Mouse (Mus musculus): ENCODE results near the gene Atp5k. TPM values are rescaled to one million over a fixed set of nuclear protein-coding genes. Genes with fewer than 3 reads are reported as not detected.
A peak's percentile ranks its signal among the peaks of the same experiment; 100 is the strongest.

Atp5k gene
- polyA plus RNA-seq, 1 experiment, result 323 TPM

- Histone ChIP-seq H3K4me1 (ENCODE audit: control insufficient read depth, insufficient read depth, low read length) (peaks cover 6% of the 10 kb centered on the region), H3K4me3 (ENCODE audit: insufficient read depth, low read length) (peak within 1 kb of the TSS; percentile 65), H3K27ac (ENCODE audit: insufficient read depth, low read length) (no peak within 1 kb of the TSS)
- no peak for TF ChIP-seq CTCF (IDR thresholded peaks at IDR 0.05; ENCODE audit: extremely low read depth, insufficient read depth, low read length)
- TF ChIP-seq POLR2A (IDR thresholded peaks at IDR 0.05; ENCODE audit: extremely low read depth, insufficient read depth, low read length), result peak; percentile 52; the same call in 1 of the 2 replicates
Measured at GRCm38 (mm10) chr5:108461082-108462065, 27.1 kb upstream of the Atp5k start, which contains the start of gene Pcgf3. Gene Pcgf3 (plus strand): TSS chr5:108461232.

- no peak overlapping the region for H3K27ac ChIP-seq (ENCODE audit: insufficient read depth, low read length)
- H3K4me1 ChIP-seq (ENCODE audit: control insufficient read depth, insufficient read depth, low read length), result peaks cover 6% of the 10 kb centered on the region
- H3K4me3 ChIP-seq (ENCODE audit: insufficient read depth, low read length), result peak overlapping the region; percentile 65
- no peak for TF ChIP-seq POLR2A (IDR thresholded peaks at IDR 0.05; ENCODE audit: extremely low read depth, insufficient read depth, low read length)
- no peak for TF ChIP-seq CTCF (IDR thresholded peaks at IDR 0.05; ENCODE audit: extremely low read depth, insufficient read depth, low read length)
Measured at GRCm38 (mm10) chr5:108460461-108460860, 26.2 kb upstream of the Atp5k start.

- peaks cover 6% of the 10 kb centered on the region for H3K4me1 ChIP-seq (ENCODE audit: control insufficient read depth, insufficient read depth, low read length)
- no peak overlapping the region for H3K4me3 ChIP-seq (ENCODE audit: insufficient read depth, low read length)
- no peak overlapping the region for H3K27ac ChIP-seq (ENCODE audit: insufficient read depth, low read length)
- TF ChIP-seq POLR2A (IDR thresholded peaks at IDR 0.05; ENCODE audit: extremely low read depth, insufficient read depth, low read length), result no peak
- no peak for TF ChIP-seq CTCF (IDR thresholded peaks at IDR 0.05; ENCODE audit: extremely low read depth, insufficient read depth, low read length)
Measured at GRCm38 (mm10) chr5:108458706-108459105, 24.5 kb upstream of the Atp5k start.

GRCm38 (mm10) chr5:108454094-108454493 lies 19.8 kb upstream of the Atp5k start:
- TF ChIP-seq POLR2A (IDR thresholded peaks at IDR 0.05; ENCODE audit: extremely low read depth, insufficient read depth, low read length), result no peak
- no peak for TF ChIP-seq CTCF (IDR thresholded peaks at IDR 0.05; ENCODE audit: extremely low read depth, insufficient read depth, low read length)
- no peak overlapping the region for H3K27ac ChIP-seq (ENCODE audit: insufficient read depth, low read length)
- H3K4me1 ChIP-seq (ENCODE audit: control insufficient read depth, insufficient read depth, low read length), result no peaks in the 10 kb centered on the region
- H3K4me3 ChIP-seq (ENCODE audit: insufficient read depth, low read length), result no peak overlapping the region

- Histone ChIP-seq H3K4me3 (ENCODE audit: insufficient read depth, low read length) (no peak overlapping the region), H3K4me1 (ENCODE audit: control insufficient read depth, insufficient read depth, low read length) (no peaks in the 10 kb centered on the region), H3K27ac (ENCODE audit: insufficient read depth, low read length) (no peak overlapping the region)
- no peak for TF ChIP-seq CTCF (IDR thresholded peaks at IDR 0.05; ENCODE audit: extremely low read depth, insufficient read depth, low read length)
- no peak for TF ChIP-seq POLR2A (IDR thresholded peaks at IDR 0.05; ENCODE audit: extremely low read depth, insufficient read depth, low read length)
Measured at GRCm38 (mm10) chr5:108452422-108452821, 18.2 kb upstream of the Atp5k start.

GRCm38 (mm10) chr5:108451611-108452010 lies 17.4 kb upstream of the Atp5k start:
- Histone ChIP-seq H3K4me3 (ENCODE audit: insufficient read depth, low read length) (no peak overlapping the region), H3K4me1 (ENCODE audit: control insufficient read depth, insufficient read depth, low read length) (no peaks in the 10 kb centered on the region), H3K27ac (ENCODE audit: insufficient read depth, low read length) (no peak overlapping the region)
- no peak for TF ChIP-seq CTCF (IDR thresholded peaks at IDR 0.05; ENCODE audit: extremely low read depth, insufficient read depth, low read length)
- TF ChIP-seq POLR2A (IDR thresholded peaks at IDR 0.05; ENCODE audit: extremely low read depth, insufficient read depth, low read length), result no peak

GRCm38 (mm10) chr5:108450837-108451540 lies 16.7 kb upstream of the Atp5k start:
- no peak overlapping the region for H3K27ac ChIP-seq (ENCODE audit: insufficient read depth, low read length)
- H3K4me1 ChIP-seq (ENCODE audit: control insufficient read depth, insufficient read depth, low read length), result no peaks in the 10 kb centered on the region
- no peak overlapping the region for H3K4me3 ChIP-seq (ENCODE audit: insufficient read depth, low read length)
- TF ChIP-seq CTCF (IDR thresholded peaks at IDR 0.05; ENCODE audit: extremely low read depth, insufficient read depth, low read length), result no peak

- Histone ChIP-seq H3K27ac (ENCODE audit: insufficient read depth, low read length) (no peak within 1 kb of the TSS), H3K4me3 (ENCODE audit: insufficient read depth, low read length) (peak within 1 kb of the TSS; percentile 16; the same call in 1 of the 2 replicates), H3K4me1 (ENCODE audit: control insufficient read depth, insufficient read depth, low read length) (no peaks in the 10 kb centered on the region)
- TF ChIP-seq CTCF (IDR thresholded peaks at IDR 0.05; ENCODE audit: extremely low read depth, insufficient read depth, low read length), result no peak
- TF ChIP-seq POLR2A (IDR thresholded peaks at IDR 0.05; ENCODE audit: extremely low read depth, insufficient read depth, low read length), result no peak
Measured at GRCm38 (mm10) chr5:108448785-108449668, 14.8 kb upstream of the Atp5k start, which contains the start of gene Mfsd7a. Gene Mfsd7a (minus strand): TSS chr5:108448891.

- no peak overlapping the region for H3K27ac ChIP-seq (ENCODE audit: insufficient read depth, low read length)
- TF ChIP-seq POLR2A (IDR thresholded peaks at IDR 0.05; ENCODE audit: extremely low read depth, insufficient read depth, low read length) (no peak), CTCF (IDR thresholded peaks at IDR 0.05; ENCODE audit: extremely low read depth, insufficient read depth, low read length) (no peak)
- no peaks in the 10 kb centered on the region for H3K4me1 ChIP-seq (ENCODE audit: control insufficient read depth, insufficient read depth, low read length)
- H3K4me3 ChIP-seq (ENCODE audit: insufficient read depth, low read length), result no peak overlapping the region
Measured at GRCm38 (mm10) chr5:108447857-108448256, 13.6 kb upstream of the Atp5k start.
